Mouse (Mus musculus) layer of hippocampus, postnatal 14 days (tissue): Measurements from ENCODE around the gene Slc9a3r2. TPM values are rescaled to one million over a fixed set of nuclear protein-coding genes. Genes with fewer than 3 reads are reported as not detected.

Experiments used
- DNase-seq, 2 experiments: peaks; one replicate each; pipeline ENCODE4 v3.0.0; 2021 to 2022; ENCODE audit warnings: low spot score in 2 of 2, mixed read lengths in 1 of 2
- microRNA-seq, 2 experiments: library from miRNA; unstranded; fragments of <30 nt; microRNA quantifications; one replicate each; pipeline ENCODE4 v1.2.0; 2021
- total RNA-seq, 2 experiments: library from RNA; stranded (reverse); gene quantifications; 2 replicates each; pipeline ENCODE4 v1.2.3; 2021

Slc9a3r2 gene
- total RNA-seq, 2 experiments from 2014 or later: 47.9 to 52.4 TPM

GRCm38 (mm10) chr17:24595126-24596072 is 54.7 kb downstream of the Slc9a3r2 start:
- DNase-seq: no peak

DNA sequence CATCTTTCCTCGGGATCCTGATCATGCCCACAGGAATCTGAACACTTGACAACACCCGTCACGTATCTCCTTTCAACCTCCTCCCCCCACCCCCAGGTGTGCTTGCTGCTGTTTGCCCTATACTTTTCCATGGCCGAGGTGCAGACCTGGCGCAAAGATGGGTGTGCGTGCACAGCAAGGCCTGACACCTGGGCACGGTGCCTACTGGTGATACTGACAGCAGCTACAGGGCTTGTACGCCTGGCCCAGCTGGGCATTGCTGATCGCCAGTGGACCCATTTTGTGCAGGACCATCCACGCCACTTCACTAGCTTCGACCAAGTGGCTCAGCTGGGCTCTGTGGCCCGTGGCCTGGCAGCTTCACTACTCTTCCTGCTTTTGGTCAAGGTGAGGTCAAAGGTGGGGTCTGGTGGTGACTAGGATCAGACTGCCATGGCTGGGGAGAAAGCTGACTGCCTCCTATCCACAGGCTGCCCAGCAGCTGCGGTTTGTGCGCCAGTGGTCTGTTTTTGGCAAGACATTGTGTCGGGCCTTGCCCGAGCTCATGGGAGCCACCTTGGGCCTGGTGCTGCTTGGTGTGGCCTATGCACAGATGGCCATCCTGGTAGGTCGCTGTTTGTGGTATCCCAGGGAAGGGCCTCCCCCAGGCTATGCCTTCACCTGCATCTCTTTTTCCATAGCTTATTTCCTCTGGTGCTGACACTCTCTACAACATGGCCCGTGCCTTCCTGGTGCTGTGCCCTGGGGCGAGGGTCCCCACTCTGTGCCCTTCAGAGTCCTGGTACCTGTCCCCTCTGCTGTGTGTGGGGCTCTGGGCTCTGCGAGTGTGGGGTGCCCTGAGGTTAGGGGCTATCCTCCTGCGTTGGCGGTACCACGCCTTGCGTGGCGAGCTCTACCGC is 55.9 kb downstream of the Slc9a3r2 start:
- DNase-seq: no peak

GRCm38 (mm10) chr17:24593248-24593647 is 56.9 kb downstream of the Slc9a3r2 start:
- no peak for DNase-seq

DNA sequence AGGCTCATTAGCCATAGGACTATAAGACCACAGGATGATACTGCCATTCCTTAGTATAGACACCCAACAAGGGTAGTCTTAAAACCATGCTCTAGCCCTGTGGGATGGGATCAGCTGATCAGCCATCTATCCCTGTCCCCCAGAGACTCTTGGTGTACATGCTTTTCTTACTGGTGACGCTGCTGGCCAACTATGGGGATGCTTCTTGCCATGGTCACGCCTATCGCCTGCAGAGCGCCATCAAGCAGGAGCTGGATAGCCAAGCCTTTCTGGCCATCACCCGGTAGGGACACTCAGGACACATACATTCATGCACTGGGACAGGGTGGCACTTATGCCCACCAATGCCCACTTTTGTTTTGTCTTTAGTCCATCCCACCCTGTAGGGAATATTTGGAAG is 58.4 kb downstream of the Slc9a3r2 start:
- DNase-seq: no peak

- DNase-seq: no peak
These were observed 59.2 kb downstream of the Slc9a3r2 start for GRCm38 (mm10) chr17:24590943-24591342.

Small RNAs within 50 kb of the gene (microRNA-seq; reads per million reads assigned to microRNA genes)
- gene Gm24589: 2.3 to 7.5 reads per million in 2 experiments

Other genes starting within 250 kb of the Slc9a3r2 start
- 100 to 1,000 TPM; 133 to 141 TPM for gene Rnps1, start 235.8 kb downstream of the Slc9a3r2 start, total RNA-seq
- gene Eci1, start 223.7 kb downstream of the Slc9a3r2 start, total RNA-seq: 10 to 100 TPM; 25.4 to 28.0 TPM
- gene Dnase1l2, start 207.2 kb downstream of the Slc9a3r2 start, total RNA-seq: 1 to 10 TPM; 5.2 to 8.1 TPM
- 10 to 100 TPM; 27.8 to 32.3 TPM for gene E4f1, start 180.0 kb downstream of the Slc9a3r2 start, total RNA-seq
- 10 to 100 TPM; 71.8 to 73.5 TPM for gene Pgp, start 179.9 kb downstream of the Slc9a3r2 start, total RNA-seq
- 1 to 10 TPM; 1.0 to 2.1 TPM for gene Bricd5, start 176.4 kb downstream of the Slc9a3r2 start, total RNA-seq
- 10 to 100 TPM; 30.7 to 32.1 TPM for gene Mlst8, start 171.2 kb downstream of the Slc9a3r2 start, total RNA-seq
- 100 to 1,000 TPM; 155 to 161 TPM for gene Caskin1, start 161.7 kb downstream of the Slc9a3r2 start, total RNA-seq
- gene Traf7, start 122.4 kb downstream of the Slc9a3r2 start, total RNA-seq: 10 to 100 TPM; 93.6 to 96.0 TPM
- gene Rab26, start 116.1 kb downstream of the Slc9a3r2 start, total RNA-seq: 10 to 100 TPM; 60.1 to 69.3 TPM
- gene Pkd1, start 100.5 kb downstream of the Slc9a3r2 start, total RNA-seq: 10 to 100 TPM; 71.1 to 85.9 TPM
- gene Tsc2, start 17.7 kb downstream of the Slc9a3r2 start, total RNA-seq: 100 to 1,000 TPM; 160 to 162 TPM
- 1 to 10 TPM; 3.9 to 5.3 TPM for gene Nthl1, start 17.6 kb downstream of the Slc9a3r2 start, total RNA-seq
- gene Npw, start 8.1 kb upstream of the Slc9a3r2 start, total RNA-seq: 1 to 10 TPM; 3.7 to 3.9 TPM
- gene Zfp598, start 19.4 kb upstream of the Slc9a3r2 start, total RNA-seq: 10 to 100 TPM; 36.5 to 40.7 TPM
- 100 to 1,000 TPM; 197 to 204 TPM for gene Syngr3, start 39.6 kb upstream of the Slc9a3r2 start, total RNA-seq
- 10 to 100 TPM; 18.5 to 19.8 TPM for gene Gfer, start 45.8 kb upstream of the Slc9a3r2 start, total RNA-seq
- 1 to 10 TPM; 2.7 to 4.4 TPM for gene Noxo1, start 45.9 kb upstream of the Slc9a3r2 start, total RNA-seq
- 10 to 100 TPM; 28.5 to 29.1 TPM for gene Tbl3, start 57.3 kb upstream of the Slc9a3r2 start, total RNA-seq
- gene Rnf151, start 67.7 kb upstream of the Slc9a3r2 start, total RNA-seq: not detected
- 100 to 1,000 TPM; 494 to 506 TPM for gene Rps2, start 67.8 kb upstream of the Slc9a3r2 start, total RNA-seq
- gene Ndufb10, start 74.2 kb upstream of the Slc9a3r2 start, total RNA-seq: 100 to 1,000 TPM; 186 to 200 TPM
- gene Rpl3l, start 77.5 kb upstream of the Slc9a3r2 start, total RNA-seq: 1 to 10 TPM in 1 of 2 experiments, under 1 TPM in 1; 0.79 to 1.0 TPM
- 10 to 100 TPM; 44.4 to 51.2 TPM for gene Msrb1, start 86.3 kb upstream of the Slc9a3r2 start, total RNA-seq
- gene Hs3st6, start 102.7 kb upstream of the Slc9a3r2 start, total RNA-seq: not detected
- gene Meiob, start 154.0 kb upstream of the Slc9a3r2 start, total RNA-seq: not detected
- 100 to 1,000 TPM; 107 to 112 TPM for gene Hagh, start 189.8 kb upstream of the Slc9a3r2 start, total RNA-seq
- 10 to 100 TPM; 18.1 to 18.2 TPM for gene Fahd1, start 200.0 kb upstream of the Slc9a3r2 start, total RNA-seq
- gene Igfals, start 215.7 kb upstream of the Slc9a3r2 start, total RNA-seq: not detected
- 10 to 100 TPM; 37.7 to 43.4 TPM for gene Nubp2, start 236.0 kb upstream of the Slc9a3r2 start, total RNA-seq
- 10 to 100 TPM; 40.9 to 41.2 TPM for gene Spsb3, start 236.3 kb upstream of the Slc9a3r2 start, total RNA-seq
- 10 to 100 TPM; 66.9 to 83.2 TPM for gene Eme2, start 244.8 kb upstream of the Slc9a3r2 start, total RNA-seq
- gene Mrps34, start 244.8 kb upstream of the Slc9a3r2 start, total RNA-seq: 10 to 100 TPM; 73.0 to 76.3 TPM
- gene Nme3, start 246.2 kb upstream of the Slc9a3r2 start, total RNA-seq: 10 to 100 TPM; 48.6 to 53.8 TPM